Mouse (Mus musculus): ENCODE measurements around the gene Ccdc8. TPM values are rescaled to one million over a fixed set of nuclear protein-coding genes. Genes with fewer than 3 reads are reported as not detected.

The Ccdc8 gene
- polyA plus RNA-seq, 1 experiment from 2014 or later, result 5.6 TPM

GRCm38 (mm10) chr7:17038018-17038695, 45.6 kb downstream of the Ccdc8 start:
- Histone ChIP-seq H3K36me3 (no peaks in the 10 kb centered on the region), H3K4me1 (replicated peaks) (peaks cover 11% of the 10 kb centered on the region), H3K9me3 (no peaks in the 10 kb centered on the region), H3K27me3 (no peaks in the 10 kb centered on the region), H3K4me3 (replicated peaks) (no peak overlapping the region), H3K4me2 (replicated peaks) (no peak overlapping the region), H3K27ac (peak overlapping the region; percentile 30; the same call in 1 of the 2 replicates), H3K9ac (replicated peaks) (no peak overlapping the region)
- ATAC-seq, result peak; percentile 71
- 29% methylated on average over 9 of the region's 9 CpGs for WGBS

GRCm38 (mm10) chr7:17039373-17039772, 46.9 kb downstream of the Ccdc8 start:
- Histone ChIP-seq H3K36me3 (no peaks in the 10 kb centered on the region), H3K9ac (replicated peaks) (no peak overlapping the region), H3K4me2 (replicated peaks) (no peak overlapping the region), H3K27ac (no peak overlapping the region), H3K27me3 (no peaks in the 10 kb centered on the region), H3K4me1 (replicated peaks) (peaks cover 11% of the 10 kb centered on the region), H3K4me3 (replicated peaks) (no peak overlapping the region), H3K9me3 (no peaks in the 10 kb centered on the region)
- ATAC-seq, result no peak
- WGBS, result 93% methylated on average over 7 of the region's 7 CpGs

GRCm38 (mm10) chr7:17045743-17046142, 53.2 kb downstream of the Ccdc8 start:
- ATAC-seq, result no peak
- H3K4me2 ChIP-seq (replicated peaks), result no peak overlapping the region
- 47% methylated on average over 1 of the region's 1 CpGs for WGBS

More at GRCm38 (mm10) chr7:17045743-17046142, 53.2 kb downstream of the Ccdc8 start:
- Histone ChIP-seq H3K36me3 (no peaks in the 10 kb centered on the region), H3K9ac (replicated peaks) (no peak overlapping the region), H3K27ac (no peak overlapping the region), H3K9me3 (no peaks in the 10 kb centered on the region), H3K4me3 (replicated peaks) (no peak overlapping the region), H3K4me1 (replicated peaks) (no peaks in the 10 kb centered on the region), H3K27me3 (no peaks in the 10 kb centered on the region)

Other genes with a start within 250 kb of the Ccdc8 start
- gene Slc1a5, start 211.4 kb upstream of the Ccdc8 start, polyA plus RNA-seq (2015; fragmentation: Nextera tagmentation; extraction: Ambion mirVana), result 13.8 and 14.9 TPM in 2 replicates
- gene Strn4, start 176.8 kb upstream of the Ccdc8 start, polyA plus RNA-seq (2015; fragmentation: Nextera tagmentation; extraction: Ambion mirVana), result 184 and 186 TPM in 2 replicates
- gene Fkrp, start 176.0 kb upstream of the Ccdc8 start, polyA plus RNA-seq (2015; fragmentation: Nextera tagmentation; extraction: Ambion mirVana), result 43.9 and 46.1 TPM in 2 replicates
- 6.4 and 6.6 TPM in 2 replicates for gene Prkd2, start 149.8 kb upstream of the Ccdc8 start, polyA plus RNA-seq (2015; fragmentation: Nextera tagmentation; extraction: Ambion mirVana)
- 2.8 and 2.9 TPM in 2 replicates for gene Dact3, start 117.4 kb upstream of the Ccdc8 start, polyA plus RNA-seq (2015; fragmentation: Nextera tagmentation; extraction: Ambion mirVana)
- gene Gng8, start 100.9 kb upstream of the Ccdc8 start, polyA plus RNA-seq (2015; fragmentation: Nextera tagmentation; extraction: Ambion mirVana), result 23.4 and 30.8 TPM in 2 replicates
- 0.41 and 0.54 TPM in 2 replicates for gene Ptgir, start 86.2 kb upstream of the Ccdc8 start, polyA plus RNA-seq (2015; fragmentation: Nextera tagmentation; extraction: Ambion mirVana)
- 297 and 325 TPM in 2 replicates for gene Calm3, start 68.6 kb upstream of the Ccdc8 start, polyA plus RNA-seq (2015; fragmentation: Nextera tagmentation; extraction: Ambion mirVana)
- gene Pnmal2, start 48.0 kb upstream of the Ccdc8 start, polyA plus RNA-seq (2015; fragmentation: Nextera tagmentation; extraction: Ambion mirVana), result 119 and 120 TPM in 2 replicates
- 54.7 and 60.8 TPM in 2 replicates for gene Pnmal1, start 33.0 kb upstream of the Ccdc8 start, polyA plus RNA-seq (2015; fragmentation: Nextera tagmentation; extraction: Ambion mirVana)
- 3.4 and 4.3 TPM in 2 replicates for gene Gm42372, start 9.6 kb upstream of the Ccdc8 start, polyA plus RNA-seq (2015; fragmentation: Nextera tagmentation; extraction: Ambion mirVana)
- 108 and 110 TPM in 2 replicates for gene Ppp5c, start 35.2 kb downstream of the Ccdc8 start, polyA plus RNA-seq (2015; fragmentation: Nextera tagmentation; extraction: Ambion mirVana)
- gene Hif3a, start 69.7 kb downstream of the Ccdc8 start, polyA plus RNA-seq (2015; fragmentation: Nextera tagmentation; extraction: Ambion mirVana), result 2.0 and 2.4 TPM in 2 replicates
- 1.2 and 1.5 TPM in 2 replicates for gene Psg16, start 81.3 kb downstream of the Ccdc8 start, polyA plus RNA-seq (2015; fragmentation: Nextera tagmentation; extraction: Ambion mirVana)
- not detected in 2 replicates for gene Ceacam3, start 157.6 kb downstream of the Ccdc8 start, polyA plus RNA-seq (2015; fragmentation: Nextera tagmentation; extraction: Ambion mirVana)
- gene Psg29, start 210.8 kb downstream of the Ccdc8 start, polyA plus RNA-seq (2015; fragmentation: Nextera tagmentation; extraction: Ambion mirVana), result not detected in 2 replicates

Measured in midbrain, embryonic 13.5 days (tissue).